Mouse (Mus musculus): ENCODE results near the gene Rubcnl. TPM values are rescaled to one million over a fixed set of nuclear protein-coding genes. Genes with fewer than 3 reads are reported as not detected.
A peak's percentile ranks its signal among the peaks of the same experiment; 100 is the strongest.

Rubcnl gene
- 0.21 and 0.29 TPM in 2 replicates for polyA plus RNA-seq (2015; fragmentation: Nextera tagmentation; extraction: Ambion mirVana)

- peaks cover 9% of the 10 kb centered on the region; the same call in 1 of the 2 replicates for H3K27me3 ChIP-seq
- peak within 1 kb of the TSS; percentile 43 for H3K4me3 ChIP-seq
- no peak within 1 kb of the TSS for H3K27ac ChIP-seq (replicated peaks)
- H3K9ac ChIP-seq = peak within 1 kb of the TSS; percentile 69
- ATAC-seq (ENCODE audit: low read depth) = peak; percentile 72
- peak within 1 kb of the TSS; percentile 73 for H3K4me2 ChIP-seq
- H3K36me3 ChIP-seq = no peaks in the 10 kb centered on the region
- H3K4me1 ChIP-seq (replicated peaks) = peaks cover 5% of the 10 kb centered on the region
- 2% methylated on average over 49 of the region's 49 CpGs for WGBS
- H3K9me3 ChIP-seq = no peaks in the 10 kb centered on the region
Observed at GRCm38 (mm10) chr14:75015856-75016714, at the start of gene Rubcnl. Gene Rubcnl, plus strand, starts transcription at chr14:75016027.

- Histone ChIP-seq H3K9me3 (no peaks in the 10 kb centered on the region; the same call in 1 of the 2 replicates), H3K27me3 (no peaks in the 10 kb centered on the region), H3K27ac (replicated peaks) (no peak overlapping the region), H3K36me3 (no peaks in the 10 kb centered on the region), H3K9ac (no peak overlapping the region), H3K4me2 (no peak overlapping the region), H3K4me3 (no peak overlapping the region), H3K4me1 (replicated peaks) (no peaks in the 10 kb centered on the region)
- no peak for ATAC-seq (ENCODE audit: low read depth)
- WGBS = 62% methylated on average over 3 of the region's 3 CpGs
Observed at GRCm38 (mm10) chr14:74972216-74972615, 43.6 kb upstream of the Rubcnl start.

GRCm38 (mm10) chr14:74972687-74973086 is 43.1 kb upstream of the Rubcnl start:
- no peak overlapping the region for H3K27ac ChIP-seq (replicated peaks)
- no peaks in the 10 kb centered on the region for H3K27me3 ChIP-seq
- no peak for ATAC-seq (ENCODE audit: low read depth)
- no peak overlapping the region for H3K4me2 ChIP-seq
- no peaks in the 10 kb centered on the region for H3K4me1 ChIP-seq (replicated peaks)
- no peaks in the 10 kb centered on the region for H3K36me3 ChIP-seq
- 88% methylated on average over 5 of the region's 5 CpGs for WGBS
- no peak overlapping the region for H3K9ac ChIP-seq
- no peaks in the 10 kb centered on the region for H3K9me3 ChIP-seq
- no peak overlapping the region for H3K4me3 ChIP-seq

DNA sequence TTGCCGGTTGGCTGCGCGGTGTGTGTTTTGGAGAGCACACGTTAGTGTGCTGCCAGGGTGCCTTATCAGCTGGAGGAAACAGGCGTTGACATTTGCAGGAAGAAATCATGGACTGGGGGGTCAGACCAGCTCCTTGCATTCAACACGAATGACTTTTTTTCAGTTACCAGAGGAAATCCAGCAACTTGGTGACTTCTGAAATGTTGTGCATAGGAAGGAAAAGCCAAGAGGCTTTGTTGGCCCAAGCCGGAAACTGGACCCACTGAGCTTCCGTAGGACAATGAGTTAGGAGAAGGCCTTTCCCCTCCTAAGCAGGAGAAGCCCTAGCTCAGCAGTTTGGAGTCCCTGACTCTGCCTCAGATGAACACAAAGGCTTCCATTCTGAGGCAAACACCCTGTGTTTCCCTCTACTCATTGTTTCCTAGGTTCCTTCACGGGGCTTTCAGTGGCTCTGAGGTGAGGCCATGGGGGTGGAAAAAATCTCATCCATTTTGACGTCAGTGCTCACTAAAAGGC is 41.6 kb upstream of the Rubcnl start:
- no peaks in the 10 kb centered on the region for H3K4me1 ChIP-seq (replicated peaks)
- WGBS = 76% methylated on average over 10 of the region's 10 CpGs
- H3K36me3 ChIP-seq = no peaks in the 10 kb centered on the region
- no peak overlapping the region for H3K4me3 ChIP-seq
- no peak for ATAC-seq (ENCODE audit: low read depth)
- H3K27ac ChIP-seq (replicated peaks) = peak overlapping the region; percentile 28; the same call in 1 of the 2 replicates
- H3K9ac ChIP-seq = no peak overlapping the region
- no peak overlapping the region for H3K4me2 ChIP-seq
- H3K27me3 ChIP-seq = no peaks in the 10 kb centered on the region
- no peaks in the 10 kb centered on the region for H3K9me3 ChIP-seq

DNA sequence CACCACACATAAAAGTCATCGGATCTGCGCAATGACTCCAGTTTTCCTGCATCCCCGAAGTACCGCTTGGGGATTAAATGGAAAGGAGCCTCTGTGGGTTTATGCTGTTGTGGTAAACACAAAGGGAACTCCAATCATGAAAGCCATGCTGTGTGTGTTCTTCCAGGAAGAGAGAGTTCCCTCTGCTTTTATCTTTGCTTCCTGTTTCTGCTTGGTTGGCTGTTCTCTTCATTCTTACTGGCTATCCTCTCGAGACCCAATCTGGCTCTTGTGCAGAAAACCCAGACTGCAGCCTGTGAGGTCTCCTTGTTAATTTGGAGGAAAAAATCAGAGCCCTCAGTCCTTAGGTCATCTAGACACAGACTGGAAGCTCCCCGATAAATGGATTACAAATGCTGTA is 38.9 kb upstream of the Rubcnl start:
- H3K9me3 ChIP-seq = no peaks in the 10 kb centered on the region
- H3K27me3 ChIP-seq = no peaks in the 10 kb centered on the region
- no peak for ATAC-seq (ENCODE audit: low read depth)
- H3K9ac ChIP-seq = no peak overlapping the region
- no peaks in the 10 kb centered on the region for H3K4me1 ChIP-seq (replicated peaks)
- no peak overlapping the region for H3K4me2 ChIP-seq
- no peaks in the 10 kb centered on the region for H3K36me3 ChIP-seq
- H3K27ac ChIP-seq (replicated peaks) = no peak overlapping the region
- H3K4me3 ChIP-seq = no peak overlapping the region
- WGBS = 77% methylated on average over 6 of the region's 6 CpGs

GRCm38 (mm10) chr14:74981016-74981415 is 34.8 kb upstream of the Rubcnl start:
- H3K9ac ChIP-seq = no peak overlapping the region
- no peak overlapping the region for H3K27ac ChIP-seq (replicated peaks)
- no peaks in the 10 kb centered on the region for H3K36me3 ChIP-seq
- 37% methylated on average over 3 of the region's 3 CpGs for WGBS
- no peak overlapping the region for H3K4me3 ChIP-seq
- no peak overlapping the region for H3K4me2 ChIP-seq
- ATAC-seq (ENCODE audit: low read depth) = no peak
- H3K4me1 ChIP-seq (replicated peaks) = no peaks in the 10 kb centered on the region
- no peaks in the 10 kb centered on the region for H3K27me3 ChIP-seq
- H3K9me3 ChIP-seq = no peaks in the 10 kb centered on the region

GRCm38 (mm10) chr14:74983079-74983478 is 32.7 kb upstream of the Rubcnl start:
- Histone ChIP-seq H3K9me3 (no peaks in the 10 kb centered on the region), H3K36me3 (no peaks in the 10 kb centered on the region), H3K9ac (no peak overlapping the region), H3K27ac (replicated peaks) (no peak overlapping the region), H3K4me3 (no peak overlapping the region), H3K4me1 (replicated peaks) (no peaks in the 10 kb centered on the region), H3K27me3 (no peaks in the 10 kb centered on the region), H3K4me2 (no peak overlapping the region)
- no peak for ATAC-seq (ENCODE audit: low read depth)
- 87% methylated on average over 5 of the region's 5 CpGs for WGBS

DNA sequence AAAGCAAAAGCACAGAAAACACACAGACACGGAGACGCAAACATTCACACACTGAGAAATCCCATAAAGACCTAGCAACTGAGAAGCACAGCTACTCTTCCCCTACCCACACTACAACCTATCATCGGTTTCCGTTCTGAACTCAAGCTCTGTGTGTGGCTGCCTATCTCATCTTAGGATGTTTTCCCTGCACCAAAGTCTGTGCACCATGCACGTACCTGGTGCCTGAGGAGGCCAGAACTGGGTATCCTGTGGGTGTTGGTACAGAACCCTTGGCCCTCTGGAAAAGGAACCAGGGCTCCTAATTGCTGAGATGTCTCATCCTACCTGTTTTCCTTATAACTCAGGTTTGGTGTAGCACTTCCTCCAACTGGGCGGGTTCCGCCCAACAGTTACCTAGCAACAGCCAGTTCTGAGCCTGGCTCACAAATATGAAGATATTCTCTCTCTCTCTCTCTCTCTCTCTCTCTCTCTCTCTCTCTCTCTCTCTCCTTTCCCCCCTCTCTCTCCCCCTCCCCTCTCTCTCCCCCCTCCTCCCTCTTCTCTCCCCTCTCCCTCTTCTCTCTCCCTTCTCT is 30.9 kb upstream of the Rubcnl start:
- H3K27me3 ChIP-seq = no peaks in the 10 kb centered on the region
- no peak overlapping the region for H3K9ac ChIP-seq
- no peak overlapping the region for H3K4me3 ChIP-seq
- no peaks in the 10 kb centered on the region for H3K4me1 ChIP-seq (replicated peaks)
- WGBS = 83% methylated on average over 7 of the region's 7 CpGs
- H3K27ac ChIP-seq (replicated peaks) = no peak overlapping the region
- ATAC-seq (ENCODE audit: low read depth) = no peak
- no peaks in the 10 kb centered on the region for H3K36me3 ChIP-seq
- H3K9me3 ChIP-seq = no peaks in the 10 kb centered on the region
- H3K4me2 ChIP-seq = no peak overlapping the region

DNA sequence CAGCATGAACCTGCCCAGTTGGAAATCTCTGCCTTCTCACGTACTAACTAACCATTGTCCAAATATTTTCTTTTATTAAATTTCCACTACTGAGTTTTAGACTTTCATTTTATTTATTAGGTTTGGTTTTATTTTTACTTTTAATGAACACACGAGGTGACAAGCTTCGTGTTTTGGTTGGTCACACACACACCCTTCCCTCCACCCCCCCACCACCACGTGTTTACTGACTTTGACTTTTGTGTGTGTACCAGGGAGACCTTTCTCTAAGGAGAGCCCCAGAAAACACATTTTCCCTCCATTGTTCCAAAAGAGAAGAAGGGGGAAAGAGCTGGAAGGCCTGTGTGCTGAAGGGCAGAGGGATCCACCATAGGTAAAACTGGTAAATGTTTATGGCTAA is 30.2 kb upstream of the Rubcnl start:
- Histone ChIP-seq H3K4me2 (no peak overlapping the region), H3K27ac (replicated peaks) (no peak overlapping the region), H3K4me1 (replicated peaks) (no peaks in the 10 kb centered on the region), H3K36me3 (no peaks in the 10 kb centered on the region), H3K9ac (no peak overlapping the region), H3K9me3 (no peaks in the 10 kb centered on the region), H3K27me3 (no peaks in the 10 kb centered on the region), H3K4me3 (no peak overlapping the region)
- WGBS = 62% methylated on average over 4 of the region's 4 CpGs
- ATAC-seq (ENCODE audit: low read depth) = no peak

DNA sequence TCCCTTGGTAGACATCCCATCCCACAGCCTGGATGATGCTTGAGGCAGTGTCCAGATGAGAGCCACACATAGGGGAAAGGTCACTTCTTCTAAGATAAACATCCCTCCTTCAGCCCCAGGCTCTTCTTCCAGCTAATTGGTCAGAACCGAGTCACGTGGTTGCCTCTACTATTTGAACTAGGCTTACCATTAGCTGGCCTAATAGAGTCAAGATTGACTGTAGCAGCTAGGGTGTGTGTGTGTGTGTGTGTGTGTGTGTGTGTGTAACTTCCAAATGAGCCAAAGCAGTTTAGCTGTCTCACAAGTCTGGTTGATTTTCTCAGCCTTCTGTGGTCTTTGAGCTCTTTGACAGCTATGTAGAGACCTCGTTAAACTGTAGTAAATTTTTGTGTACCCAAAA is 29.3 kb upstream of the Rubcnl start:
- Histone ChIP-seq H3K4me2 (no peak overlapping the region), H3K9ac (no peak overlapping the region), H3K27me3 (no peaks in the 10 kb centered on the region), H3K27ac (replicated peaks) (no peak overlapping the region), H3K36me3 (no peaks in the 10 kb centered on the region), H3K4me3 (no peak overlapping the region), H3K9me3 (no peaks in the 10 kb centered on the region), H3K4me1 (replicated peaks) (no peaks in the 10 kb centered on the region)
- WGBS = 82% methylated on average over 3 of the region's 3 CpGs
- ATAC-seq (ENCODE audit: low read depth) = no peak

GRCm38 (mm10) chr14:74989322-74989721 is 26.5 kb upstream of the Rubcnl start:
- Histone ChIP-seq H3K4me1 (replicated peaks) (no peaks in the 10 kb centered on the region), H3K27me3 (no peaks in the 10 kb centered on the region), H3K4me2 (no peak overlapping the region), H3K9me3 (no peaks in the 10 kb centered on the region), H3K4me3 (no peak overlapping the region), H3K9ac (no peak overlapping the region), H3K36me3 (no peaks in the 10 kb centered on the region), H3K27ac (replicated peaks) (no peak overlapping the region)
- no peak for ATAC-seq (ENCODE audit: low read depth)
- 47% methylated on average over 4 of the region's 4 CpGs for WGBS

- ATAC-seq (ENCODE audit: low read depth) = no peak
- Histone ChIP-seq H3K27me3 (no peaks in the 10 kb centered on the region), H3K4me2 (no peak overlapping the region), H3K9ac (no peak overlapping the region), H3K27ac (replicated peaks) (no peak overlapping the region), H3K9me3 (no peaks in the 10 kb centered on the region), H3K36me3 (no peaks in the 10 kb centered on the region), H3K4me1 (replicated peaks) (no peaks in the 10 kb centered on the region), H3K4me3 (no peak overlapping the region)
- 88% methylated on average over 4 of the region's 4 CpGs for WGBS
Observed at GRCm38 (mm10) chr14:74989909-74990308, 25.9 kb upstream of the Rubcnl start.
